Mouse (Mus musculus): ENCODE measurements around the gene Mlxipl.
"Not testable (repeated sequence)": the region's sequence is repeated elsewhere in the genome, so short reads cannot be mapped to it uniquely, and the experiment has no call there.

- TF ChIP-seq CTCF, EP300 (IDR thresholded peaks at IDR 0.05; ENCODE audit: low read depth): not testable (repeated sequence)
These were observed 40.4 kb upstream of the Mlxipl start for GRCm38 (mm10) chr5:135049268-135049667.
